Mouse (Mus musculus) adipocyte (in vitro differentiated cells): ENCODE measurements around the gene Ly86.

Experiments
- DNase-seq: peaks from one replicate; pipeline ENCODE4 v3.0.0-alpha.2; 2016; ENCODE audit warnings: low spot score

Gene Ly86

GRCm38 (mm10) chr13:37431707-37432106 lies 86.7 kb downstream of the Ly86 start:
- no peak for DNase-seq

GRCm38 (mm10) chr13:37432653-37433052 lies 87.6 kb downstream of the Ly86 start:
- DNase-seq: no peak

- DNase-seq: no peak
These were observed 88.1 kb downstream of the Ly86 start for GRCm38 (mm10) chr13:37433142-37433541.

- DNase-seq: no peak
These were observed 88.7 kb downstream of the Ly86 start for GRCm38 (mm10) chr13:37433730-37434129.

GRCm38 (mm10) chr13:37434137-37434772 lies 89.2 kb downstream of the Ly86 start:
- DNase-seq: peak; percentile 87

GRCm38 (mm10) chr13:37434841-37435240 lies 89.8 kb downstream of the Ly86 start:
- no peak for DNase-seq

GRCm38 (mm10) chr13:37436267-37437013 lies 91.4 kb downstream of the Ly86 start:
- DNase-seq: no peak

- DNase-seq: no peak
These were observed 93.8 kb downstream of the Ly86 start for GRCm38 (mm10) chr13:37438788-37439187.

GRCm38 (mm10) chr13:37439477-37439876 lies 94.5 kb downstream of the Ly86 start:
- DNase-seq: no peak

GRCm38 (mm10) chr13:37439941-37440340 lies 94.9 kb downstream of the Ly86 start:
- DNase-seq: no peak

GRCm38 (mm10) chr13:37440593-37441307 lies 95.7 kb downstream of the Ly86 start:
- peak; percentile 85 for DNase-seq

- no peak for DNase-seq
These were observed 97.0 kb downstream of the Ly86 start for GRCm38 (mm10) chr13:37442058-37442457.

GRCm38 (mm10) chr13:37442531-37442930 lies 97.5 kb downstream of the Ly86 start:
- DNase-seq: no peak

- no peak for DNase-seq
These were observed 101.8 kb downstream of the Ly86 start for GRCm38 (mm10) chr13:37446699-37447258.

GRCm38 (mm10) chr13:37451021-37451420 lies 106.0 kb downstream of the Ly86 start:
- no peak for DNase-seq

GRCm38 (mm10) chr13:37451471-37451870 lies 106.5 kb downstream of the Ly86 start:
- no peak for DNase-seq

- DNase-seq: peak; percentile 54
These were observed 107.3 kb downstream of the Ly86 start for GRCm38 (mm10) chr13:37452022-37452941.

- peak; percentile 92 for DNase-seq
These were observed 108.2 kb downstream of the Ly86 start for GRCm38 (mm10) chr13:37453203-37453602.

GRCm38 (mm10) chr13:37454356-37454755 lies 109.3 kb downstream of the Ly86 start:
- DNase-seq: no peak

- DNase-seq: no peak
These were observed 110.6 kb downstream of the Ly86 start for GRCm38 (mm10) chr13:37455561-37455960.

GRCm38 (mm10) chr13:37457007-37457827 lies 112.2 kb downstream of the Ly86 start:
- peak; percentile 87 for DNase-seq
